Mouse (Mus musculus): ENCODE results near the gene Abca14.

DNA sequence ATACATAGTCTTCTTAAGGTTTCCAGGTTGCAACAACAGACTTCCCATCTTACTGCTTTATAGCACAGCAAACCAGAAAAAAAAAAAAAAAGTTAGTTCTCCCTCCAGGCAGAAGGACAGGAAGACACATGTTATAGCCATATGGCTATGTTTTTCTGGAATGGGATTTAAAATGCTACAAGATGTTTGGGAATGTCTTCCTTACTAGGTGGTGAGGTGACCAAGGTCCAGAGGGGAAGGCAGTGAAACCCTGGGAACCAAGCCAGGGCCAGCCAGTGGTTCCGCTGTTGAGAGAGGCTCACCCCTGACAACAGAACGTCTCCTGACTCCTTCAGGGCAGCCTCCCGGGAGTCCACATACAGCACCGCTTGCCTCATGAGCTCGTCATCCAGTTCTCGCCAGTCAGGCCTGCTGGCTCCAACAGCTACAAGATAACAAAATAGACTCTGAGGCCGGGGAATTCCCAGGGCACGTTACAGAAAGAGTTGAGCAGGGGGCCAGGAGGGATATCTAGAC, 13.6 kb upstream of the Abca14 start:
- TF ChIP-seq USF2 (conservative IDR thresholded peaks at IDR 0.05; ENCODE audit: low read depth, low read length) (no peak), E2F4 (IDR thresholded peaks at IDR 0.05; ENCODE audit: insufficient replicate concordance, low read depth, low read length) (no peak), ZC3H11A (IDR thresholded peaks at IDR 0.05; ENCODE audit: low read depth, low read length) (no peak), POLR2A (IDR thresholded peaks at IDR 0.05; ENCODE audit: low read depth, low read length) (no peak), EP300 (IDR thresholded peaks at IDR 0.05; ENCODE audit: low read length) (no peak), CTCF (conservative IDR thresholded peaks at IDR 0.05 in 1 of 2, IDR thresholded peaks at IDR 0.05 in 1 of 2; ENCODE audit: low read depth in 2 of 2, low read length in 2 of 2) (no peak), USF1 (IDR thresholded peaks at IDR 0.05; ENCODE audit: low read depth, low read length) (no peak), CHD2 (IDR thresholded peaks at IDR 0.05; ENCODE audit: low read length) (no peak), MAX (IDR thresholded peaks at IDR 0.05; ENCODE audit: low read length) (no peak)

Measured in CH12.LX (cell line).